Mouse (Mus musculus): ENCODE results near the gene Casp9. TPM values are rescaled to one million over a fixed set of nuclear protein-coding genes. Genes with fewer than 3 reads are reported as not detected.

Casp9 gene
- polyA plus RNA-seq, 1 experiment from 2014 or later, result 6.3 TPM

- peaks cover 18% of the 10 kb centered on the region for H3K36me3 ChIP-seq (replicated peaks; ENCODE audit: insufficient read depth, low read length)
- H3K4me2 ChIP-seq (ENCODE audit: low read depth, low read length), result peak overlapping the region; percentile 76
- DNase-seq (no peak), ATAC-seq (peak; percentile 3; the same call in 1 of the 2 replicates)
- no peak for TF ChIP-seq CTCF (IDR thresholded peaks at IDR 0.05; ENCODE audit: low read depth)
- no peak for TF ChIP-seq EP300 (IDR thresholded peaks at IDR 0.05; ENCODE audit: low read depth)
- H3K4me3 ChIP-seq (ENCODE audit: low read depth, low read length), result peak overlapping the region; percentile 51
- peak overlapping the region; percentile 47 for H3K9ac ChIP-seq (replicated peaks)
- WGBS (ENCODE audit: insufficient replicate concordance), result 7% methylated on average over 10 of the region's 10 CpGs
- no peaks in the 10 kb centered on the region for H3K27me3 ChIP-seq (ENCODE audit: insufficient read depth, low read length)
- H3K4me1 ChIP-seq (ENCODE audit: insufficient read depth), result peaks cover 39% of the 10 kb centered on the region
- H3K9me3 ChIP-seq (ENCODE audit: low read length), result no peaks in the 10 kb centered on the region
- peak overlapping the region; percentile 81 for H3K27ac ChIP-seq (ENCODE audit: low read depth)
These were observed 694 bp upstream of the Casp9 start for GRCm38 (mm10) chr4:141792554-141793281.

DNA sequence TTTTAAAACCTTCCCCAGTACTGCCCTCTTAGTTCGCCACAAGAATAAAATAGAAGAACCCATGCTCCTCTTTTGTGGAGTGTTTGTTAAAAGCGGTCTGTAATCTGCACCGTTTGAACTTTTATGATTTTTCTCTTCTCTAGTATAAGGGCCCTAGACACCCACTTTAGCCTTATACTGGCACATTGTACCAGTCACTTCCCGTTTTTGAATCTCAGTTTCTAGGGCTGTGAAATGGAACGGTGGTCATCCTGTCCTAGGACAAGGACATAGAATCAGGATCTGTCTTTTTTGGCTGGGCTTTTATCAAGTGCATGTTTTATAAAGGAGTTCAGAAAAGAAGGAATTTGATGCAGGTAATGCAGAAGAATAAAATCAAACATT, 732 bp downstream of the Casp9 start:
- TF ChIP-seq CTCF (IDR thresholded peaks at IDR 0.05; ENCODE audit: low read depth) (no peak), EP300 (IDR thresholded peaks at IDR 0.05; ENCODE audit: low read depth) (peak; percentile 14; the same call in 1 of the 2 replicates)
- H3K36me3 ChIP-seq (replicated peaks; ENCODE audit: insufficient read depth, low read length), result peaks cover 14% of the 10 kb centered on the region
- H3K9ac ChIP-seq (replicated peaks), result peak overlapping the region; percentile 48
- peak overlapping the region; percentile 76 for H3K4me2 ChIP-seq (ENCODE audit: low read depth, low read length)
- no peaks in the 10 kb centered on the region for H3K27me3 ChIP-seq (ENCODE audit: insufficient read depth, low read length)
- H3K9me3 ChIP-seq (ENCODE audit: low read length), result no peaks in the 10 kb centered on the region
- DNase-seq, result no peak
- 5% methylated on average over 5 of the region's 5 CpGs for WGBS (ENCODE audit: insufficient replicate concordance)
- peak overlapping the region; percentile 51 for H3K4me3 ChIP-seq (ENCODE audit: low read depth, low read length)
- H3K27ac ChIP-seq (ENCODE audit: low read depth), result peak overlapping the region; percentile 81
- peaks cover 39% of the 10 kb centered on the region for H3K4me1 ChIP-seq (ENCODE audit: insufficient read depth)
- ATAC-seq, result no peak

- TF ChIP-seq EP300 (IDR thresholded peaks at IDR 0.05; ENCODE audit: low read depth) (no peak), CTCF (IDR thresholded peaks at IDR 0.05; ENCODE audit: low read depth) (no peak)
- Histone ChIP-seq H3K9ac (replicated peaks) (no peak overlapping the region), H3K9me3 (ENCODE audit: low read length) (no peaks in the 10 kb centered on the region), H3K4me3 (ENCODE audit: low read depth, low read length) (no peak overlapping the region), H3K36me3 (replicated peaks; ENCODE audit: insufficient read depth, low read length) (peaks cover 14% of the 10 kb centered on the region), H3K4me1 (ENCODE audit: insufficient read depth) (peaks cover 28% of the 10 kb centered on the region), H3K4me2 (ENCODE audit: low read depth, low read length) (no peak overlapping the region), H3K27ac (ENCODE audit: low read depth) (no peak overlapping the region), H3K27me3 (ENCODE audit: insufficient read depth, low read length) (no peaks in the 10 kb centered on the region)
- 88% methylated on average over 7 of the region's 7 CpGs for WGBS (ENCODE audit: insufficient replicate concordance)
- DNase-seq, result no peak
- ATAC-seq, result no peak
These were observed 2.9 kb downstream of the Casp9 start for GRCm38 (mm10) chr4:141796356-141796755.

- H3K36me3 ChIP-seq (replicated peaks; ENCODE audit: insufficient read depth, low read length), result peaks cover 14% of the 10 kb centered on the region
- H3K4me2 ChIP-seq (ENCODE audit: low read depth, low read length), result no peak overlapping the region
- no peak overlapping the region for H3K27ac ChIP-seq (ENCODE audit: low read depth)
- H3K9me3 ChIP-seq (ENCODE audit: low read length), result no peaks in the 10 kb centered on the region
- no peak overlapping the region for H3K9ac ChIP-seq (replicated peaks)
- no peaks in the 10 kb centered on the region for H3K27me3 ChIP-seq (ENCODE audit: insufficient read depth, low read length)
- peaks cover 25% of the 10 kb centered on the region for H3K4me1 ChIP-seq (ENCODE audit: insufficient read depth)
- 86% methylated on average over 4 of the region's 4 CpGs for WGBS (ENCODE audit: insufficient replicate concordance)
- no peak for TF ChIP-seq CTCF (IDR thresholded peaks at IDR 0.05; ENCODE audit: low read depth)
- TF ChIP-seq EP300 (IDR thresholded peaks at IDR 0.05; ENCODE audit: low read depth), result no peak
- ATAC-seq (no peak), DNase-seq (no peak)
- H3K4me3 ChIP-seq (ENCODE audit: low read depth, low read length), result no peak overlapping the region
These were observed 3.5 kb downstream of the Casp9 start for GRCm38 (mm10) chr4:141796954-141797353.

DNA sequence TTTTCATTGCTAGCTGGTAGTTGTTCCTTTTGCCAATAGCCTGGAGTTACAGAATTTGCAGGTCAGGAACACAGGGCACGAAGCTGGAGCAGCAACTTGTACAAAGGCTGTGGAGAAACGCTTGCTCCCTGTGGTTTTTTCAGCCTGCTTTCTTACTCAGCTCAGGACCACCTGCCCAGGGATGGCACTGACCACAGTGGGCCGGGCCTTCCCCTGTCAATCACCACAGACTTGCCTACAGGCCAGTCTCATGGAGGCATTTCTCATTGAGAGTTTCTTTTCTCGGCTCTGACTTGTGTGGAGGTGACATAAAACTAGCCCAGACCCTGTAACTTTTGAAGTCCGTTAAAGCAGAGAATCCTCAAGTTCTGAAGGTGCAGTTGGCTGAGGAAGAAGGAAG, 4.1 kb downstream of the Casp9 start:
- no peak overlapping the region for H3K27ac ChIP-seq (ENCODE audit: low read depth)
- H3K4me3 ChIP-seq (ENCODE audit: low read depth, low read length), result no peak overlapping the region
- H3K4me1 ChIP-seq (ENCODE audit: insufficient read depth), result peaks cover 19% of the 10 kb centered on the region
- no peak overlapping the region for H3K4me2 ChIP-seq (ENCODE audit: low read depth, low read length)
- TF ChIP-seq EP300 (IDR thresholded peaks at IDR 0.05; ENCODE audit: low read depth) (no peak), CTCF (IDR thresholded peaks at IDR 0.05; ENCODE audit: low read depth) (no peak)
- ATAC-seq, result no peak
- no peak overlapping the region for H3K9ac ChIP-seq (replicated peaks)
- no peak for DNase-seq
- WGBS (ENCODE audit: insufficient replicate concordance), result 84% methylated on average over 5 of the region's 5 CpGs
- no peaks in the 10 kb centered on the region for H3K27me3 ChIP-seq (ENCODE audit: insufficient read depth, low read length)
- H3K36me3 ChIP-seq (replicated peaks; ENCODE audit: insufficient read depth, low read length), result peaks cover 14% of the 10 kb centered on the region
- H3K9me3 ChIP-seq (ENCODE audit: low read length), result no peaks in the 10 kb centered on the region

- WGBS (ENCODE audit: insufficient replicate concordance), result 84% methylated on average over 4 of the region's 4 CpGs
- Histone ChIP-seq H3K27ac (ENCODE audit: low read depth) (no peak overlapping the region), H3K27me3 (ENCODE audit: insufficient read depth, low read length) (no peaks in the 10 kb centered on the region), H3K9me3 (ENCODE audit: low read length) (no peaks in the 10 kb centered on the region), H3K4me2 (ENCODE audit: low read depth, low read length) (no peak overlapping the region), H3K9ac (replicated peaks) (no peak overlapping the region), H3K36me3 (replicated peaks; ENCODE audit: insufficient read depth, low read length) (peaks cover 43% of the 10 kb centered on the region), H3K4me3 (ENCODE audit: low read depth, low read length) (no peak overlapping the region), H3K4me1 (ENCODE audit: insufficient read depth) (no peaks in the 10 kb centered on the region)
- DNase-seq (no peak), ATAC-seq (no peak)
- TF ChIP-seq EP300 (IDR thresholded peaks at IDR 0.05; ENCODE audit: low read depth), result no peak
- peak; percentile 26; the same call in 1 of the 2 replicates for TF ChIP-seq CTCF (IDR thresholded peaks at IDR 0.05; ENCODE audit: low read depth)
These were observed 10.7 kb downstream of the Casp9 start for GRCm38 (mm10) chr4:141804105-141804504.

All from liver, postnatal 0 days (tissue).